Mouse (Mus musculus) forebrain, embryonic 16.5 days (tissue): ENCODE data around the gene Lhfpl4. TPM values are rescaled to one million over a fixed set of nuclear protein-coding genes. Genes with fewer than 3 reads are reported as not detected.

Experiments used
- ATAC-seq: fragments of 200-750 bp; cut with Nextera tagmentation; 2 replicates; pipeline ENCODE4 v1.8.0; 2017; ENCODE audit warnings: mild to moderate bottlenecking, moderate library complexity
- H3K27ac ChIP-seq: fragments of 300-500 bp; sonication (generic); 2 replicates; pipeline ENCODE4 v1.5.1; 2014; ENCODE audit warnings: low read length, control low read depth
- H3K27me3 ChIP-seq: fragments of 300-500 bp; sonication (generic); replicated peaks from 2 replicates; pipeline ENCODE4 v1.6.1; 2014; ENCODE audit warnings: low read length; ENCODE audit not compliant: control insufficient read depth, insufficient read depth
- H3K36me3 ChIP-seq: fragments of 300-500 bp; sonication (generic); 2 replicates; pipeline ENCODE4 v1.6.1; 2014; ENCODE audit not compliant: control insufficient read depth, insufficient read depth
- H3K4me1 ChIP-seq: fragments of 300-500 bp; sonication (generic); replicated peaks from 2 replicates; pipeline ENCODE4 v1.6.1; 2014; ENCODE audit warnings: low read length; ENCODE audit not compliant: control insufficient read depth, insufficient read depth
- H3K4me2 ChIP-seq: fragments of 300-500 bp; sonication (generic); 2 replicates; pipeline ENCODE4 v1.6.1; 2014; ENCODE audit warnings: mild to moderate bottlenecking, low read length, control low read depth
- H3K4me3 ChIP-seq: fragments of 300-500 bp; sonication (generic); replicated peaks from 2 replicates; pipeline ENCODE4 v1.5.1; 2014; ENCODE audit warnings: mild to moderate bottlenecking, low read length, control low read depth
- H3K9ac ChIP-seq: fragments of 300-500 bp; sonication (generic); replicated peaks from 2 replicates; pipeline ENCODE4 v1.6.1; 2014; ENCODE audit warnings: low read depth, low read length, control low read depth
- H3K9me3 ChIP-seq: fragments of 300-500 bp; sonication (generic); 2 replicates; pipeline ENCODE4 v1.6.1; 2016; ENCODE audit warnings: low read length; ENCODE audit not compliant: control insufficient read depth
- WGBS: fragments of 180-500 bp; shearing (Covaris S2); extraction: QIAGEN DNeasy Blood & Tissue Kit; methylation state at CpG from one replicate; pipeline ENCODE4 v1.1.7; 2014; 5-methylcytosine and 5-hydroxymethylcytosine counted together
- polyA plus RNA-seq: library from polyadenylated mRNA; unstranded; fragments of >200 nt; fragmentation: Nextera tagmentation; extraction: Ambion mirVana; gene quantifications from 2 replicates; pipeline ENCODE4 v1.2.1, GENCODE M21; 2015

The Lhfpl4 gene
- polyA plus RNA-seq, 1 experiment from 2014 or later: 49.4 TPM

DNA sequence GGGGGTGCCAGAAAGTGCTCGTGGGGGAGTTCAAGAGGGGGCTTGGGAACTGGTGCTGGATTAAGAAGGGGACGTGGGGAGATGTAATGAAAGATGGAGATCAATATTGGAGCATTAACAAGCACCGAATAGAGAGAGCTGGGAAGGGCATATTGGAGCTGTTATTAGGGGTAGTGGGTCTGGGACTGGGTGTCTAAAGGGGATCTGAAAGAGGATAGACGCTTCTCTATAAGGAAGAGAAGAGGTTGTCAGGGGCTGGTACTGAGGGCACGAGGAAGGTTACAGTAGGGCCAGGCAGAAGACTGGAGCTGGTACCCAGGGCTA lies 705 bp downstream of the Lhfpl4 start:
- H3K4me3 ChIP-seq: peak overlapping the region; percentile 87
- peak overlapping the region; percentile 95 for H3K9ac ChIP-seq
- no peaks in the 10 kb centered on the region for H3K27me3 ChIP-seq
- H3K27ac ChIP-seq: no peak overlapping the region; the same call in 1 of the 2 replicates
- peak overlapping the region; percentile 93 for H3K4me2 ChIP-seq
- H3K4me1 ChIP-seq: peaks cover 30% of the 10 kb centered on the region
- 0% methylated on average over 5 of the region's 5 CpGs for WGBS
- H3K36me3 ChIP-seq: no peaks in the 10 kb centered on the region
- H3K9me3 ChIP-seq: no peaks in the 10 kb centered on the region
- peak; percentile 66; the same call in 1 of the 2 replicates for ATAC-seq

DNA sequence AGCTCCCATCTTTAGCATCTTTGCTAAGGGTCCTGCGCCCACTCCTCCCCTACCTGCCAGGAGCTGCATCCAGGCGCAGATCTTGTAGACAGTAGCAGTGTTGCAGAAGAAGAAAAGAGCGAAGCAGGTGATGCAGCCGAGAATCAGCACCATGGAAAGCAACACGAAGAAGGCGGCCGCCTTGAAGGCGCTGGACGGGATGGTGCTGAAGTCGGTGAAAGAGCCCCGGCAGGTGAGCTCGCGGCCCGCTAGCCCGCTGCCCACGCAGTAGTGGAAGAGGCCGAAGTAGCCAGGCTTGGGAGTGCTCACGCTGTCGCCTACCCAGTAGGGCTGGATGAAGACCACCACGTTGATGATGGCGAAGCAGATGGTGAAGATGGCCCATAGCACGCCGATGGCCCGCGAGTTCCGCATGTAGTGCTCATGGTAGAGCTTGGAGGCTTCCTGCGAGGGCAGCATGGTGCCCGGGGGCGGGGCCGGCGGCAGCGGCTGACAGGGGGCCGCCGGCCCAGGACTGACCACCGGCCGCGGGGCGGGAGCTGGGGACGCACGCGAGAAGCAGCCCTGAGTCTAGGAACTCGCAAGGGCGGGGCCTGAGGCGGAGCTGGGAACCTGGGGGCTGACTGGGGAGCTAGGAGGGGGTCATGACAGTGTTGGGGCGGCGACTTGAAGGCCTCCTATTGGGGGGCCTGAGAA lies 1.3 kb downstream of the Lhfpl4 start:
- Histone ChIP-seq H3K9me3 (no peaks in the 10 kb centered on the region), H3K4me2 (peak overlapping the region; percentile 93), H3K4me3 (peak overlapping the region; percentile 87), H3K4me1 (peaks cover 30% of the 10 kb centered on the region), H3K27me3 (no peaks in the 10 kb centered on the region), H3K9ac (peak overlapping the region; percentile 95), H3K27ac (no peak overlapping the region), H3K36me3 (no peaks in the 10 kb centered on the region)
- WGBS: 3% methylated on average over 46 of the region's 46 CpGs
- ATAC-seq: peak; percentile 37

- Histone ChIP-seq H3K4me2 (no peak overlapping the region), H3K27me3 (no peaks in the 10 kb centered on the region), H3K9ac (no peak overlapping the region), H3K4me1 (no peaks in the 10 kb centered on the region), H3K9me3 (no peaks in the 10 kb centered on the region), H3K4me3 (no peak overlapping the region), H3K36me3 (peaks cover 4% of the 10 kb centered on the region; the same call in 1 of the 2 replicates), H3K27ac (no peak overlapping the region)
- ATAC-seq: no peak
- WGBS: 87% methylated on average over 21 of the region's 21 CpGs
Measured at GRCm38 (mm10) chr6:113184866-113185525, 10.2 kb downstream of the Lhfpl4 start.

- H3K4me3 ChIP-seq: no peak overlapping the region
- no peaks in the 10 kb centered on the region for H3K27me3 ChIP-seq
- ATAC-seq: no peak
- no peak overlapping the region for H3K27ac ChIP-seq
- 83% methylated on average over 9 of the region's 9 CpGs for WGBS
- H3K4me1 ChIP-seq: peaks cover 3% of the 10 kb centered on the region; the same call in 1 of the 2 replicates
- H3K4me2 ChIP-seq: no peak overlapping the region
- H3K9me3 ChIP-seq: no peaks in the 10 kb centered on the region
- H3K36me3 ChIP-seq: peaks cover 4% of the 10 kb centered on the region; the same call in 1 of the 2 replicates
- no peak overlapping the region for H3K9ac ChIP-seq
Measured at GRCm38 (mm10) chr6:113184163-113184562, 11.0 kb downstream of the Lhfpl4 start.

DNA sequence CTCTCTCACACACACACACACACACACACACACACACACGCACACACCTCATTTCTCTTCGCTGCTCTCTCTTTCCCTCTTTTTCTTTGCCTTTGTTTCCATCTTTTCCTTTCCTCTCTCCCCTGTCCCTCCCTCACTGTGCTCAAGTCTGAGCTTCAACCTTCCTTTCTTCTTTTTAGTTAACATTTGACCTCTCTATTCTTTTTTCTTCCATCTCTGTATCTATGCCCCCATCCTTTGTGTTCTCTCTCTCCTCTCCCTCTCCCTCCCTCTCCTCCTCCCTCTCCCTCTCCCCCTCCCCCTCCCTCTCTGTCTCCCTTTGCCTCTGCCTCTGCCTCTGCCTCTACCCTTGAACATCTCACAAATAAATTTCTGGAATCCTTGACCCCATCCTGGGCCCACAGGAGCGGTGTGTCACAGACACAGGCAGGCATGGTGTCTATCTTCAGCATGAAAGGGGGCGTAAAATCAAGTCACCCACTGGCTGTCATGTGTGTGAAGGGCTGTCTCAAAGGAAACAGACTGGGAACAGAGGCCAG lies 15.9 kb downstream of the Lhfpl4 start:
- Histone ChIP-seq H3K27me3 (no peaks in the 10 kb centered on the region), H3K4me3 (peak overlapping the region; percentile 29), H3K9me3 (no peaks in the 10 kb centered on the region), H3K27ac (peak overlapping the region; percentile 72), H3K4me2 (peak overlapping the region; percentile 46), H3K36me3 (peaks cover 12% of the 10 kb centered on the region; the same call in 1 of the 2 replicates), H3K9ac (peak overlapping the region; percentile 37; the same call in 1 of the 2 replicates), H3K4me1 (peaks cover 11% of the 10 kb centered on the region)
- WGBS: 35% methylated on average over 4 of the region's 4 CpGs
- ATAC-seq: peak; percentile 31

- Histone ChIP-seq H3K4me2 (peak overlapping the region; percentile 46), H3K36me3 (peaks cover 15% of the 10 kb centered on the region; the same call in 1 of the 2 replicates), H3K4me3 (peak overlapping the region; percentile 29), H3K9me3 (no peaks in the 10 kb centered on the region), H3K4me1 (peaks cover 11% of the 10 kb centered on the region), H3K27me3 (no peaks in the 10 kb centered on the region), H3K9ac (0 out of 2 replicates have a peak overlapping the region, but pooled peaks have one; percentile 17), H3K27ac (peak overlapping the region; percentile 72)
- ATAC-seq: peak; percentile 95
- 19% methylated on average over 14 of the region's 14 CpGs for WGBS
Measured at GRCm38 (mm10) chr6:113178286-113179194, 16.6 kb downstream of the Lhfpl4 start.

- Histone ChIP-seq H3K9ac (no peak overlapping the region), H3K27ac (no peak overlapping the region), H3K27me3 (no peaks in the 10 kb centered on the region), H3K9me3 (no peaks in the 10 kb centered on the region), H3K4me1 (peaks cover 11% of the 10 kb centered on the region), H3K4me2 (no peak overlapping the region), H3K4me3 (no peak overlapping the region), H3K36me3 (peaks cover 14% of the 10 kb centered on the region; the same call in 1 of the 2 replicates)
- 89% methylated on average over 8 of the region's 8 CpGs for WGBS
- ATAC-seq: no peak
Measured at GRCm38 (mm10) chr6:113176613-113177012, 18.6 kb downstream of the Lhfpl4 start.

DNA sequence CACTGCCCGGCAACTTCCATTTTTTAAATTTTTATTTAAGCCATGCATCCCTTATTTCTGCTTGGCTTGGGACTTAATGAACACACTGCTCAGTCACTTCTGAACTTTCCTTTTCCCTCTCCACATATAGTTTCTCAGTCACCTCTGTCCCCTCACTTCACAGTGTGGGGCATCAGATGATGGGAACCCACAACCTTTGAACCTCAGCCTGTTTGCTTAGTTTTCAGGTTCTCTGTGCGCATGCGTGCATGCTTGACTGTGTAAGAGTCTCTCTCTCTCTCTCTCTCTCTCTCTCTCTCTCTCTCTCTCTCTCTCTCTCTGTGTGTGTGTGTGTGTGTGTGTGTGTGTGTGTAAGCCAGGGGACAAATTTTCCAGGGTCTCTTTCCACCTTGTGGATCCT lies 19.7 kb downstream of the Lhfpl4 start:
- peaks cover 14% of the 10 kb centered on the region; the same call in 1 of the 2 replicates for H3K36me3 ChIP-seq
- ATAC-seq: no peak
- WGBS: 96% methylated on average over 3 of the region's 3 CpGs

More for the DNA sequence above, 19.7 kb downstream of the Lhfpl4 start:
- no peak overlapping the region for H3K9ac ChIP-seq
- H3K4me3 ChIP-seq: no peak overlapping the region
- no peaks in the 10 kb centered on the region for H3K9me3 ChIP-seq
- peaks cover 11% of the 10 kb centered on the region for H3K4me1 ChIP-seq
- no peaks in the 10 kb centered on the region for H3K27me3 ChIP-seq
- H3K27ac ChIP-seq: no peak overlapping the region
- no peak overlapping the region for H3K4me2 ChIP-seq
